Mouse (Mus musculus) midbrain, embryonic 15.5 days (tissue): ENCODE data around the gene Hsf2. TPM values are rescaled to one million over a fixed set of nuclear protein-coding genes. Genes with fewer than 3 reads are reported as not detected.
"Not testable (repeated sequence)": the region's sequence is repeated elsewhere in the genome, so short reads cannot be mapped to it uniquely, and the experiment has no call there.

Experiments
- ATAC-seq: fragments of 200-750 bp; cut with Nextera tagmentation; replicated peaks from 2 replicates; pipeline ENCODE4 v1.8.0; 2017; ENCODE audit warnings: moderate TSS enrichment
- H3K27ac ChIP-seq: fragments of 300-500 bp; sonication (generic); 2 replicates; pipeline ENCODE4 v1.5.1; 2015; ENCODE audit warnings: mild to moderate bottlenecking, inconsistent platforms
- H3K27me3 ChIP-seq: fragments of 300-500 bp; sonication (generic); replicated peaks from 2 replicates; pipeline ENCODE4 v1.6.1; 2015; ENCODE audit warnings: inconsistent platforms
- H3K36me3 ChIP-seq: fragments of 300-500 bp; sonication (generic); replicated peaks from 2 replicates; pipeline ENCODE4 v1.6.1; 2015; ENCODE audit warnings: inconsistent platforms
- H3K4me1 ChIP-seq: fragments of 300-500 bp; sonication (generic); 2 replicates; pipeline ENCODE4 v1.6.1; 2015; ENCODE audit warnings: inconsistent platforms
- H3K4me2 ChIP-seq: fragments of 300-500 bp; sonication (generic); 2 replicates; pipeline ENCODE4 v1.6.1; 2015; ENCODE audit warnings: inconsistent platforms, mild to moderate bottlenecking, moderate library complexity
- H3K4me3 ChIP-seq: fragments of 300-500 bp; sonication (generic); 2 replicates; pipeline ENCODE4 v1.5.1; 2015; ENCODE audit warnings: mild to moderate bottlenecking, inconsistent platforms
- H3K9ac ChIP-seq: fragments of 300-500 bp; sonication (generic); 2 replicates; pipeline ENCODE4 v1.6.1; 2015; ENCODE audit warnings: mild to moderate bottlenecking, inconsistent platforms
- H3K9me3 ChIP-seq: fragments of 300-500 bp; sonication (generic); 2 replicates; pipeline ENCODE4 v1.6.1; 2016; ENCODE audit warnings: inconsistent platforms
- WGBS: fragments of 180-500 bp; shearing (Covaris S2); methylation state at CpG from one replicate; pipeline ENCODE4 v1.1.7; 2015; ENCODE audit warnings: mixed read lengths; 5-methylcytosine and 5-hydroxymethylcytosine counted together
- polyA plus RNA-seq: library from polyadenylated mRNA; unstranded; fragments of >200 nt; fragmentation: Nextera tagmentation; extraction: Ambion mirVana; gene quantifications from 2 replicates; pipeline ENCODE4 v1.2.1, GENCODE M21; 2015

Hsf2 gene
- polyA plus RNA-seq, result 53.0 and 59.7 TPM in 2 replicates

- no peaks in the 10 kb centered on the region for H3K36me3 ChIP-seq
- no peaks in the 10 kb centered on the region for H3K9me3 ChIP-seq
- H3K4me1 ChIP-seq, result peaks cover 29% of the 10 kb centered on the region
- H3K4me3 ChIP-seq, result peak within 1 kb of the TSS; percentile 97
- ATAC-seq, result peak; percentile 100
- no peaks in the 10 kb centered on the region for H3K27me3 ChIP-seq
- peak within 1 kb of the TSS; percentile 98 for H3K27ac ChIP-seq
- peak within 1 kb of the TSS; percentile 95 for H3K9ac ChIP-seq
- under 1% methylated on average over 52 of the region's 52 CpGs for WGBS
- peak within 1 kb of the TSS; percentile 66 for H3K4me2 ChIP-seq
Measured at GRCm38 (mm10) chr10:57485908-57486541, at the start of gene Hsf2. Gene Hsf2 (plus strand): TSS chr10:57486385.

DNA sequence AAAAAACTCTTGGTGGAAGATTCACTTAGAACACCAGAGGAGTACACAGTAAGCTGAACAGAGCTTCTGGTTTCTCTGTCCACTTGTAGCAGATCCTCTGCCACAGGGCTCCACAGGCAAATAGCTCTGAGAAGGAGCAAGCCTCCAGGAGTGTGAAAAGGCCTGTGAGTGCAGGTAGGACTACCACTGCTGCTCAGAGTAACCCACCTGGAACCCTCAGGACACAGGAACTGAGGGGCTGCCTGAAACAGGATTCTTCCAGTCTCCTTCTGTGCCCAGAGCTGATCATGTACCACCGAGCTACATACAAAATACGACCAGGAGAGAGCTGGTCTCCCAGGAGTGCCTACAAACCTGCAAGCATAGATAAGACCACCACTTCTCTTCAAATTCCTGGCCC, 48.3 kb upstream of the Hsf2 start:
- ATAC-seq, result no peak
- no peak overlapping the region for H3K9ac ChIP-seq
- no peak overlapping the region for H3K4me3 ChIP-seq
- H3K9me3 ChIP-seq, result no peaks in the 10 kb centered on the region
- H3K4me2 ChIP-seq, result no peak overlapping the region
- 84% methylated on average over 2 of the region's 2 CpGs for WGBS
- H3K36me3 ChIP-seq, result no peaks in the 10 kb centered on the region
- no peaks in the 10 kb centered on the region for H3K4me1 ChIP-seq
- no peaks in the 10 kb centered on the region for H3K27me3 ChIP-seq
- no peak overlapping the region for H3K27ac ChIP-seq

GRCm38 (mm10) chr10:57441049-57441448, 45.1 kb upstream of the Hsf2 start:
- Histone ChIP-seq H3K9me3 (no peaks in the 10 kb centered on the region), H3K27ac (no peak overlapping the region), H3K9ac (no peak overlapping the region), H3K4me2 (no peak overlapping the region), H3K36me3 (no peaks in the 10 kb centered on the region), H3K4me3 (no peak overlapping the region), H3K27me3 (no peaks in the 10 kb centered on the region), H3K4me1 (no peaks in the 10 kb centered on the region)
- no peak for ATAC-seq

DNA sequence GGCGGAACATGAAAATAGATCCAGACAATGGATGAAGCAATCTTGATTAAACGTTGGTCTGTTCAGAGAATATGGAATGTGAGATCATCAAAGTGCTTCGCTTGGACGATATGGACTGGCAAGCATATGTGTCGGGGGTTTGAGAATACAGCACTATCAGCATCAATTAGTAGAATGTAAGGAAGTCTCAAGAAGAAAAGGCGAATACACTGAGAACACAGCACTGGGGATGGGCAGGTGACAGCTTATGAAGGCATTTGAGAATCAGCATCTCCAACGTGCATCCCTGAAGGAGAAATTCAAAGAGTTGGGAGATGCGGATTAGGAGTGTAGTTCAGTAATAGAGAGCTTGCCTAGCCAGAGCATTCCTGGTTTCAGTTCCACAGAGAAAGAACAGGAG, 41.8 kb upstream of the Hsf2 start:
- WGBS, result 71% methylated on average over 8 of the region's 8 CpGs
- H3K27ac ChIP-seq, result no peak overlapping the region
- no peaks in the 10 kb centered on the region for H3K4me1 ChIP-seq
- H3K27me3 ChIP-seq, result no peaks in the 10 kb centered on the region
- no peak for ATAC-seq
- no peak overlapping the region for H3K9ac ChIP-seq
- H3K9me3 ChIP-seq, result no peaks in the 10 kb centered on the region
- no peaks in the 10 kb centered on the region for H3K36me3 ChIP-seq
- no peak overlapping the region for H3K4me3 ChIP-seq
- H3K4me2 ChIP-seq, result no peak overlapping the region

GRCm38 (mm10) chr10:57445655-57446054, 40.5 kb upstream of the Hsf2 start:
- H3K4me1 ChIP-seq, result no peaks in the 10 kb centered on the region
- H3K27ac ChIP-seq, result no peak overlapping the region
- H3K9me3 ChIP-seq, result no peaks in the 10 kb centered on the region
- H3K36me3 ChIP-seq, result no peaks in the 10 kb centered on the region
- H3K4me2 ChIP-seq, result no peak overlapping the region
- ATAC-seq, result no peak
- 89% methylated on average over 1 of the region's 1 CpGs for whole genome bisulfite sequencing
- no peaks in the 10 kb centered on the region for H3K27me3 ChIP-seq
- no peak overlapping the region for H3K4me3 ChIP-seq
- no peak overlapping the region for H3K9ac ChIP-seq

DNA sequence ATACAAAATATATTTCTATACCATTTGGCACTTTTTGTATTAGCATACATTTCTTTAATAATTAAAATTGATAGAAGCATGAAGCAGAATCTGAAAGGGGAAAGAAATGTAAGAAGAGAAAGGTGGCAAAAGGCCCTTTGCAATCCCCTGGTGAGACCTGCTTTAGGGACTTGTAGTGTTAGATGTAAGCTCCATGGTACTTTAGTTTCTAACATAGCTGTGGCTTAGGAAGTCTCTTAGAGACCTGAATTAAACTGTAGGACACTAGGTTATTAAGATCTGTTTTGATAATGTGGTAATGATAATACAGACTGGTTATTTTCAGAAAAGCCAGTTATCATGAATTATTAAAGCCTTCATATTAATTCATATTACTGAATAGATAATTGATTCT, 38.5 kb upstream of the Hsf2 start:
- no peak overlapping the region for H3K9ac ChIP-seq
- H3K4me2 ChIP-seq, result no peak overlapping the region
- H3K9me3 ChIP-seq, result no peaks in the 10 kb centered on the region
- H3K36me3 ChIP-seq, result no peaks in the 10 kb centered on the region
- no peaks in the 10 kb centered on the region for H3K27me3 ChIP-seq
- no peaks in the 10 kb centered on the region for H3K4me1 ChIP-seq
- ATAC-seq, result peak; percentile 78
- H3K27ac ChIP-seq, result no peak overlapping the region
- no peak overlapping the region for H3K4me3 ChIP-seq

DNA sequence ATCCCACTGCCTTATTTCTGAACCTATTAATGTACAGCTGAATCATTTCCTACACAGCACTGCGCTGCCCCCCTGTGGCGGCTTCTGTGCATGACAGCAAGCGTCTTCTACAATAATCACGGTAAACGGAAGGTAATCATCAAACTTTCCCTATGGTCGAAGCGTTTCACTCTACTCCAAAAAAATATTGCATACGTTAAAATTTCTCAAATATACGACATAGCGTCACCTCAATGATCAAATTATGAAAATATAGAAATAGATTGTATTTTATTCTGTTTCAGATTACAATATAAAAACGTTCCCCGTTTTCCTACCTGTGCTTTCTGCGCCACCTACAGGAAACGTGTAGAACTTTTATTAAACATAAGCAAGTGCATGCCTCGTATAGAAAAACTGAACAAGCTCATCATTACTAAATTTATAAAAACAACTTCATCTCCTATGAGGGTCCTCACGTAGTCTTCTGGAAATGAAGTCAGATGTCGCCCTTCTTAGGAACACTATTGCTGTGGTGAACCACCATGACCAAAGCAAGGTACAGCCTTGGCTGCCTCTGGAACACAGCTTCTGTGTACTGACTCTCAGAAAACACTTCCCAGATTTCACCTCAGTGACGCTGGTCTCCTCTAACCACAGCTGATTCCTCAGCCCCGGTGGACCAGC, 38.0 kb upstream of the Hsf2 start:
- 4% methylated on average over 19 of the region's 19 CpGs for WGBS
- no peaks in the 10 kb centered on the region for H3K27me3 ChIP-seq
- H3K4me1 ChIP-seq, result no peaks in the 10 kb centered on the region
- no peaks in the 10 kb centered on the region for H3K9me3 ChIP-seq
- peak overlapping the region; percentile 30 for H3K4me3 ChIP-seq
- H3K4me2 ChIP-seq, result peak overlapping the region; percentile 32; the same call in 1 of the 2 replicates
- H3K27ac ChIP-seq, result no peak overlapping the region
- no peak overlapping the region for H3K9ac ChIP-seq
- peak; percentile 90 for ATAC-seq
- H3K36me3 ChIP-seq, result no peaks in the 10 kb centered on the region

DNA sequence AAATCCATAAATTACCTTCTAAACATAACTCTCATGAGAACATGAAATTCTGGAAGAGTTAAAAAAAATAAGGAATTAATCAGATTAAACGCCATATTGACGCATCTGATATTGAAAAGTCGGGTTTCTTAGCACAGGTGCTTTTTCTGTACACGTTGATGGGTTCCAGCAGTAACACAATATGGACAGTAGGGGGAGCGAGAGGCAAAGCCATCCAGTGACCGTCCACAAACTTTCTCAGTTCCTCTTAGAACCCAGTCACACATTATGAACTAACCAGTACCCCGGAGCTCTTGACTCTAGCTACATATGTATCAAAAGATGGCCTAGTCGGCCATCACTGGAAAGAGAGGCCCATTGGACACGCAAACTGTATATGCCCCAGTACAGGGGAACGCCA, 22.9 kb upstream of the Hsf2 start:
- H3K4me3 ChIP-seq, H3K9me3 ChIP-seq, H3K4me2 ChIP-seq, H3K27me3 ChIP-seq, H3K36me3 ChIP-seq, H3K4me1 ChIP-seq, H3K27ac ChIP-seq, ATAC-seq, H3K9ac ChIP-seq: not testable (repeated sequence)
- WGBS, result 29% methylated on average over 10 of the region's 10 CpGs

- Histone ChIP-seq H3K9me3 (no peaks in the 10 kb centered on the region), H3K9ac (no peak overlapping the region), H3K4me2 (no peak overlapping the region), H3K27ac (no peak overlapping the region), H3K36me3 (no peaks in the 10 kb centered on the region), H3K27me3 (no peaks in the 10 kb centered on the region), H3K4me1 (no peaks in the 10 kb centered on the region), H3K4me3 (no peak overlapping the region)
- ATAC-seq, result no peak
Measured at GRCm38 (mm10) chr10:57465768-57466167, 20.4 kb upstream of the Hsf2 start.

GRCm38 (mm10) chr10:57477121-57477843, 8.9 kb upstream of the Hsf2 start:
- no peaks in the 10 kb centered on the region for H3K9me3 ChIP-seq
- H3K9ac ChIP-seq, result no peak overlapping the region
- no peak overlapping the region for H3K4me2 ChIP-seq
- 73% methylated on average over 9 of the region's 9 CpGs for WGBS
- no peak for ATAC-seq
- no peaks in the 10 kb centered on the region for H3K36me3 ChIP-seq
- H3K27ac ChIP-seq, result no peak overlapping the region
- no peak overlapping the region for H3K4me3 ChIP-seq
- no peaks in the 10 kb centered on the region for H3K4me1 ChIP-seq
- H3K27me3 ChIP-seq, result no peaks in the 10 kb centered on the region

DNA sequence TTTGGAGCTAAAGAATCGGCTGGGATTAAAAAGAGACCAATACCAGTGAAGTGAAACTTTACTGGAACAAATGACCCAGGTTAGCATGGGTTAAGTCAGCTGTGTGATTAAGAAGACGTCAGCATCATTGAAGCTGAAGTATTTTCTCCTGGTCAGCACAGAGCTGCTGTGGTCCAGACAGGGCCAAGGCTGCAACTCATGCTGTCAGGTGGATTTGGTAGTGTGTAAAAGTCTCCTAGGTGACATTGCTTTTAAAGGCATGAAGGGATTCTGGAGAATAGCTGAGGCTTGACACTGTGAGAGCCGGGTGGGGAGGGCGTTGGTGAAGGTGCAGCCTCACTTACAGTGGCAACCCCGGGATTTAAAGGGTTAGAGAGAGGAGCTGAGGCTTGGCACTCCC, 4.5 kb upstream of the Hsf2 start:
- no peaks in the 10 kb centered on the region for H3K36me3 ChIP-seq
- H3K27me3 ChIP-seq, result no peaks in the 10 kb centered on the region
- no peak overlapping the region for H3K9ac ChIP-seq
- 22% methylated on average over 5 of the region's 5 CpGs for WGBS
- H3K4me2 ChIP-seq, result no peak overlapping the region
- H3K4me3 ChIP-seq, result no peak overlapping the region
- no peak overlapping the region for H3K27ac ChIP-seq
- no peaks in the 10 kb centered on the region for H3K4me1 ChIP-seq
- ATAC-seq, result no peak
- no peaks in the 10 kb centered on the region for H3K9me3 ChIP-seq

DNA sequence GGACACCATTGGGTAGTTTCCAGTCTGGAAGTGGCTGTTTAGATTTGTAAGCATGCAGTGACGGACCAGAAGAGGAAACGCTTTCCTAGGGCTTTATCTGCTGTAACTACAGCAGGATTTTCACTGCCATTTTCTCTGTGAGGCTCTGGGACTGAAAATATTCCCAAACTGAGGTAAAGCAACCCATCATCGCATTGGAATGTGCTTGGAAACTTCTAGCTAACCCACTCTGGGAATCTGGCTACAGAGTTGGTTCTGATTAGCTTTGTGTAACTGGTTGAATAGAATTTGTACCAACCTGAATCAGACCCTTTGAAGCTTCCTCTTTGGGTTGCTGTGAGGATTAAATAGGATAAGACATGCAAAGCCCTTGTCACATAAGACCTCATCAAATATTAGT, 1.4 kb upstream of the Hsf2 start:
- Histone ChIP-seq H3K9me3 (no peaks in the 10 kb centered on the region), H3K27me3 (no peaks in the 10 kb centered on the region), H3K4me3 (no peak overlapping the region), H3K27ac (no peak overlapping the region), H3K9ac (no peak overlapping the region), H3K4me1 (peaks cover 19% of the 10 kb centered on the region), H3K36me3 (no peaks in the 10 kb centered on the region), H3K4me2 (no peak overlapping the region)
- WGBS, result 93% methylated on average over 3 of the region's 3 CpGs
- no peak for ATAC-seq
